Mouse (Mus musculus): ENCODE data around the gene Cluap1. TPM values are rescaled to one million over a fixed set of nuclear protein-coding genes. Genes with fewer than 3 reads are reported as not detected.

The Cluap1 gene
- polyA plus RNA-seq (2014; fragmentation: Nextera tagmentation; extraction: Ambion mirVana): 13.2 and 17.0 TPM in 2 replicates

- peak; percentile 93 for ATAC-seq (ENCODE audit: insufficient number of reproducible peaks, insufficient read depth, low FRiP score, low read depth)
- H3K4me1 ChIP-seq (ENCODE audit: control insufficient read depth in 2 of 2, insufficient read depth in 2 of 2, low read length in 2 of 2): peaks cover 0 to 5% of the 10 kb centered on the region in 2 experiments; a peak in 2 of 4 replicates
- peak within 1 kb of the TSS; percentile 75 to 81 for H3K27ac ChIP-seq (replicated peaks in 1 of 2; ENCODE audit: control insufficient read depth in 1 of 2, insufficient read depth in 1 of 2, low read depth in 2 of 2, low read length in 2 of 2)
- no peaks in the 10 kb centered on the region for H3K27me3 ChIP-seq (ENCODE audit: control insufficient read depth, insufficient read depth, low read length)
- H3K9me3 ChIP-seq (ENCODE audit: control insufficient read depth, low read length): no peaks in the 10 kb centered on the region
- H3K4me2 ChIP-seq (ENCODE audit: low read length): peak within 1 kb of the TSS; percentile 88
- WGBS: under 1% methylated on average over 33 of the region's 33 CpGs
- H3K9ac ChIP-seq (ENCODE audit: low read length): peak within 1 kb of the TSS; percentile 84
- H3K36me3 ChIP-seq (ENCODE audit: control insufficient read depth, insufficient read depth, low read length): peaks cover 46% of the 10 kb centered on the region
- H3K4me3 ChIP-seq (ENCODE audit: control insufficient read depth in 1 of 2, insufficient read depth in 1 of 2, low read depth in 1 of 2, low read length in 2 of 2): peak within 1 kb of the TSS; percentile 66 to 69
Measured at GRCm38 (mm10) chr16:3908537-3909111, at the start of gene Cluap1, which contains the start of gene 1700037C18Rik. Cluap1 (plus strand) TSS chr16:3908801. 1700037C18Rik (minus strand) TSS chr16:3908689.

DNA sequence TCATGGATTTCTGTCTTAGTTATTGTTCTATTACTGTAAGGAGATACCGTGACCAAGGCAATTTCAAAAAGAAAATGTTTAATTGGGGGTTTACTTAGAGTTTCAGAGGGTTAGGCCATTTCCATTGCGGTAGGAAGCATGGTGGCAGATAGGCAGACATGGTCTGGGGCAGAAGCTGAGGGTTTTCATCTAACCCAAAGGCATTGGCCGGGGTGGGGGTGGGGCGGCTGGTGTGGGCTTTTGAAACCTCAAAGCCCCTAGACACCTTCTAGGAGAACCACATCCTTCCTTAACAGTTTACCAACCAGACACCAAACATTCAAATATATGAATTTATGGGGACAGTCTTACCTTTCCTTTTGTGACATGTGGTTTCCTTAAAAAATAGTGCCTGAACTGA is 49.3 kb upstream of the Cluap1 start:
- Histone ChIP-seq H3K4me3 (ENCODE audit: control insufficient read depth in 1 of 2, insufficient read depth in 1 of 2, low read depth in 1 of 2, low read length in 2 of 2) (no peak overlapping the region), H3K27me3 (ENCODE audit: control insufficient read depth, insufficient read depth, low read length) (no peaks in the 10 kb centered on the region), H3K4me2 (ENCODE audit: low read length) (no peak overlapping the region), H3K9ac (ENCODE audit: low read length) (no peak overlapping the region), H3K27ac (replicated peaks in 1 of 2; ENCODE audit: control insufficient read depth in 1 of 2, insufficient read depth in 1 of 2, low read depth in 2 of 2, low read length in 2 of 2) (no peak overlapping the region), H3K9me3 (ENCODE audit: control insufficient read depth, low read length) (no peaks in the 10 kb centered on the region), H3K36me3 (ENCODE audit: control insufficient read depth, insufficient read depth, low read length) (peaks cover 30% of the 10 kb centered on the region), H3K4me1 (ENCODE audit: control insufficient read depth in 2 of 2, insufficient read depth in 2 of 2, low read length in 2 of 2) (no peaks in the 10 kb centered on the region)
- no peak for ATAC-seq (ENCODE audit: insufficient number of reproducible peaks, insufficient read depth, low FRiP score, low read depth)
- 91% methylated on average over 4 of the region's 4 CpGs for WGBS

DNA sequence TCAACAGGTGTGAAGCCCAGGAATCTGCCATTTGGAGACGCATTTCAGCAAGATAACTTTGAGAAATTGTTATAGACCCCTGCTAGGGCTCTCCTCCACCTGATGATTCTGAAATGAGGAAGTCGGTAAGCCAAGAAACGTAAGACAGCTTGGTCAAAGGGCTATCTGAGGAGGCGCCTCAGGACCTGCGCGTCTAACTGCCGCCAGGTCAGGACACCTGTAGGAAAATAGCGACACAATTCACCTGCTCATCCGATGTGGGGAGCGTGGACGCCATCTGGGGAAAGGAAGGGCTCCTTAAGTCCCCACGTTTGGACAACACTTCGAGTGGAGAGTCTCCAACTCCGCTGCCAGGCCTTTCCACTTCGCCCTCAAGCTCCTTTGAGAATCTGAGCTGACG is 36.8 kb upstream of the Cluap1 start:
- H3K4me3 ChIP-seq (ENCODE audit: control insufficient read depth in 1 of 2, insufficient read depth in 1 of 2, low read depth in 1 of 2, low read length in 2 of 2): peak overlapping the region; percentile 63 to 85

DNA sequence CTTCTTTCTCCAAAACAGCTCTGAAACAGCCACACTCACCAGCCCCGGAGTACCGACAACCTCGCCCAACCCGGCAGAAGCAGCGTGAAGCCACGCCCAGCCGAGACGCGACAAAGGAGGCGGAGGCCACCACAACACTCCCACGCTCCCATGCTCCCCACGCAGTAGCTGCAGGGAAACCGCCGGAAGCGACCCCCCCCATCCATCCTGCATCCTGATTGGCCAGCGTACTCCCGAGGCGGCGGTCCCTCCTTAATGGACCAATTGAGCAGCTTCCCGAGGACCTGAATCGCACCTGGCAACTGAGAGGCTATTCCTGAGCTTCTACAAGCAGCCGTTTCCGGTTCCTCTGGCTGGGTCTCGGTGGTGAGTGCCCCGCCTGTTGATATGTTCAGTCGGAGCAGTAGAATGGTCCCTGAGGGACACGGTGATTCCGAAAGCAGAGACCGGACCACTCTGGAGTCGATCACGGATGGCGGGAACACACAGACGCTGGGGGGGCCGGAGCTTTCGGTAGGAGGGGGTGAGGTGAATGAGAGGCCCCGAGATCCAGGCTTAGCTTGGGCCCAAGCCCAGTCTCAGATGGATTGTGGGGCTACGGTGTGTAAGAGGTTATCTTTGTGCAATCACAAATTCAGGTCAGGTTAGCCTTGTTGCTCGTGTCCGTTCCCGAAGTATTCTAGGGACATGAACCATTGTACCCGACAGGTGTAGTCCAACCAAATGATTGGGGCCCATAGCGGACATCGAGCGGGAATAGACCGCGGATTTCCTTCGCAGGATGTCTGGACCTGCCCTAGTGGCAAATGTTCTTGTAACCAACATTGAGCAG is 36.2 kb upstream of the Cluap1 start, which contains the start of gene Naa60:
Naa60 (plus strand) TSS at position 160 of the 832 bp plus-strand sequence.
- H3K27ac ChIP-seq (replicated peaks in 1 of 2; ENCODE audit: control insufficient read depth in 1 of 2, insufficient read depth in 1 of 2, low read depth in 2 of 2, low read length in 2 of 2): peak within 1 kb of the TSS; percentile 58 to 61
- 5% methylated on average over 47 of the region's 47 CpGs for WGBS

More for the DNA sequence above, 36.8 kb upstream of the Cluap1 start:
- Histone ChIP-seq H3K4me2 (ENCODE audit: low read length) (peak overlapping the region; percentile 93), H3K27me3 (ENCODE audit: control insufficient read depth, insufficient read depth, low read length) (no peaks in the 10 kb centered on the region), H3K27ac (replicated peaks in 1 of 2; ENCODE audit: control insufficient read depth in 1 of 2, insufficient read depth in 1 of 2, low read depth in 2 of 2, low read length in 2 of 2) (peak overlapping the region; percentile 55 to 58), H3K4me1 (ENCODE audit: control insufficient read depth in 2 of 2, insufficient read depth in 2 of 2, low read length in 2 of 2) (peaks cover 3 to 10% of the 10 kb centered on the region in 2 experiments; a peak in 3 of 4 replicates), H3K9ac (ENCODE audit: low read length) (peak overlapping the region; percentile 81), H3K36me3 (ENCODE audit: control insufficient read depth, insufficient read depth, low read length) (peaks cover 28% of the 10 kb centered on the region), H3K9me3 (ENCODE audit: control insufficient read depth, low read length) (no peaks in the 10 kb centered on the region)
- 2% methylated on average over 16 of the region's 16 CpGs for WGBS
- ATAC-seq (ENCODE audit: insufficient number of reproducible peaks, insufficient read depth, low FRiP score, low read depth): no peak

DNA sequence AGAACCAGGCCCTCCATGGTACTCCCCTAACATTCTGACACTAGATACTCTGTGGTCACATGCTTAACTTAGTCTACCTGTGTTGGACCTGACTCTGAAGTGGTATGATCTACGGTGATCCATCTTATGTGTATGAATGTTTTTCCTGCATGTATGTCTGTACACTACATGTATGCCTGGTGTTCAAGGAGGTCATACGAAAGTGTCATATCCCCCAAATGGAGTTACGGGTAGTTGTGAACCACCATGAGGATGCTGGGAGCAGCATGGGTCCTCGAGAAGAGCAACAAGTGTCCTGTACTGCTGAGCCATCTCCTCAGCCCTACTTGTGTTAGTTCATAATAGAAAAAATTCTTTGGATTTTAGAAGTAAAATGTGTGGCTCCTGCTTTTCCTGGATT is 32.3 kb upstream of the Cluap1 start:
- no peak overlapping the region for H3K4me3 ChIP-seq (ENCODE audit: control insufficient read depth in 1 of 2, insufficient read depth in 1 of 2, low read depth in 1 of 2, low read length in 2 of 2)
- no peak for ATAC-seq (ENCODE audit: insufficient number of reproducible peaks, insufficient read depth, low FRiP score, low read depth)
- WGBS: 89% methylated on average over 4 of the region's 4 CpGs
- H3K9me3 ChIP-seq (ENCODE audit: control insufficient read depth, low read length): no peaks in the 10 kb centered on the region
- no peaks in the 10 kb centered on the region for H3K27me3 ChIP-seq (ENCODE audit: control insufficient read depth, insufficient read depth, low read length)
- no peak overlapping the region for H3K9ac ChIP-seq (ENCODE audit: low read length)
- H3K36me3 ChIP-seq (ENCODE audit: control insufficient read depth, insufficient read depth, low read length): peaks cover 32% of the 10 kb centered on the region
- no peak overlapping the region for H3K4me2 ChIP-seq (ENCODE audit: low read length)
- no peak overlapping the region for H3K27ac ChIP-seq (replicated peaks in 1 of 2; ENCODE audit: control insufficient read depth in 1 of 2, insufficient read depth in 1 of 2, low read depth in 2 of 2, low read length in 2 of 2)
- H3K4me1 ChIP-seq (ENCODE audit: control insufficient read depth in 2 of 2, insufficient read depth in 2 of 2, low read length in 2 of 2): peaks cover 3 to 10% of the 10 kb centered on the region in 2 experiments; a peak in 3 of 4 replicates

More for the DNA sequence above, 36.2 kb upstream of the Cluap1 start, which contains the start of gene Naa60:
- Histone ChIP-seq H3K36me3 (ENCODE audit: control insufficient read depth, insufficient read depth, low read length) (peaks cover 30% of the 10 kb centered on the region), H3K4me2 (ENCODE audit: low read length) (peak within 1 kb of the TSS; percentile 93), H3K4me3 (ENCODE audit: control insufficient read depth in 1 of 2, insufficient read depth in 1 of 2, low read depth in 1 of 2, low read length in 2 of 2) (peak within 1 kb of the TSS; percentile 63 to 85), H3K27me3 (ENCODE audit: control insufficient read depth, insufficient read depth, low read length) (no peaks in the 10 kb centered on the region), H3K9me3 (ENCODE audit: control insufficient read depth, low read length) (no peaks in the 10 kb centered on the region), H3K4me1 (ENCODE audit: control insufficient read depth in 2 of 2, insufficient read depth in 2 of 2, low read length in 2 of 2) (peaks cover 3 to 10% of the 10 kb centered on the region in 2 experiments; a peak in 3 of 4 replicates), H3K9ac (ENCODE audit: low read length) (peak within 1 kb of the TSS; percentile 81)
- ATAC-seq (ENCODE audit: insufficient number of reproducible peaks, insufficient read depth, low FRiP score, low read depth): peak; percentile 98

DNA sequence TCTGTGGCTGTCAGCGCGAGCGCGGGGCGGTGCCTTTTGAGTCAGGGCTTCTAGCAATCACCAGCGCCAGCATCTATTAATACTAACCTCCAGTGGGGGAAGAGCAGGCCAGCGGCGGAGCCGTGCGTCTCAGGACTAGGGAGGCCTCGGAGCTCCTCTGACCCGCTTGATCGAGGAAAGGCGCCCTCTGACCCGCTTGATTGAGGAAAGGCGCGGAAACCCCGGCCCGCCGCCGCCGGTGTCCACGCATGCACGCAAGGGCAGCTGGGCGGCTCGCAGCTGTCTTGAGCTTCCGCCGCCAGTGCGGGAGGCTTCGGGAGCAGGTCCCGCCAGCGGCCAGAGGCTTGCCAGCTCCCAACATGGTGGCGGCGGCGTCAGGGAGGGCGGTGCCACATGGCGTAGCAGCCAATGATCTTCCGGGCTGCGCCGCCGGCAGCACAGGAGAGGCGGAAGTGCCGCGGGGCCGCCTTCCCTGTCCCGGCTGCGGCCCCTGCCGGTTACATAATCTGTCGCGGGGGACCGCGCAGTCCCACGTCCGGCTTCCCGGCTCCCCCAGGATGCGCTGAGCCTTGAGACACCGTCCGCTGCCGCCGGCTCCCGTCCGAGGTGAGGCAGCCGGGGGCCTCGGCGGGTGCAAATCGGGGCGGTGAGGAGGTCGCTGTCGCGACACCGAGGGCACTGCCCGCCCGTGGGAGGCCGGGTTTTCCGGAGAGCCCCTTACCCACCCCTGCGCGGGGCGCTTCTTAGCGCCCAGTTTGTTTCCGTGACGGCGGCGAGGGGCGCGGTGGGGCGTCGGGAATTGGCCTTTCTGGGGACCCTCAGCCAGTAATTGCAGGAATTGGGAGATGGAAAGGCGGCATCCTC is 24.2 kb upstream of the Cluap1 start, which contains the start of the genes Zfp597 and Gm20695:
Zfp597 (minus strand) TSS at position 361 of the 864 bp plus-strand sequence.
Gm20695 (plus strand) TSS at position 448 of the 864 bp plus-strand sequence.
- Histone ChIP-seq H3K4me2 (ENCODE audit: low read length) (peak within 1 kb of the TSS; percentile 78), H3K36me3 (ENCODE audit: control insufficient read depth, insufficient read depth, low read length) (peaks cover 18% of the 10 kb centered on the region; the same call in 1 of the 2 replicates), H3K9ac (ENCODE audit: low read length) (peak within 1 kb of the TSS; percentile 92), H3K27ac (replicated peaks in 1 of 2; ENCODE audit: control insufficient read depth in 1 of 2, insufficient read depth in 1 of 2, low read depth in 2 of 2, low read length in 2 of 2) (peak within 1 kb of the TSS; percentile 92 to 93), H3K4me1 (ENCODE audit: control insufficient read depth in 2 of 2, insufficient read depth in 2 of 2, low read length in 2 of 2) (peaks cover 3 to 11% of the 10 kb centered on the region in 2 experiments; a peak in 3 of 4 replicates), H3K9me3 (ENCODE audit: control insufficient read depth, low read length) (no peaks in the 10 kb centered on the region), H3K27me3 (ENCODE audit: control insufficient read depth, insufficient read depth, low read length) (no peaks in the 10 kb centered on the region), H3K4me3 (ENCODE audit: control insufficient read depth in 1 of 2, insufficient read depth in 1 of 2, low read depth in 1 of 2, low read length in 2 of 2) (peak within 1 kb of the TSS; percentile 84 to 90)
- ATAC-seq (ENCODE audit: insufficient number of reproducible peaks, insufficient read depth, low FRiP score, low read depth): peak; percentile 99
- under 1% methylated on average over 80 of the region's 88 CpGs for WGBS

All from heart, embryonic 14.5 days (tissue).